Mouse (Mus musculus) induced T-regulatory cell, adult 2 months (primary cell): Measurements from ENCODE around the gene Miga1.

Experiments
- DNase-seq: peaks from one replicate; pipeline ENCODE4 v3.0.0-alpha.2; 2012; ENCODE audit warnings: low read depth

The Miga1 gene

DNA sequence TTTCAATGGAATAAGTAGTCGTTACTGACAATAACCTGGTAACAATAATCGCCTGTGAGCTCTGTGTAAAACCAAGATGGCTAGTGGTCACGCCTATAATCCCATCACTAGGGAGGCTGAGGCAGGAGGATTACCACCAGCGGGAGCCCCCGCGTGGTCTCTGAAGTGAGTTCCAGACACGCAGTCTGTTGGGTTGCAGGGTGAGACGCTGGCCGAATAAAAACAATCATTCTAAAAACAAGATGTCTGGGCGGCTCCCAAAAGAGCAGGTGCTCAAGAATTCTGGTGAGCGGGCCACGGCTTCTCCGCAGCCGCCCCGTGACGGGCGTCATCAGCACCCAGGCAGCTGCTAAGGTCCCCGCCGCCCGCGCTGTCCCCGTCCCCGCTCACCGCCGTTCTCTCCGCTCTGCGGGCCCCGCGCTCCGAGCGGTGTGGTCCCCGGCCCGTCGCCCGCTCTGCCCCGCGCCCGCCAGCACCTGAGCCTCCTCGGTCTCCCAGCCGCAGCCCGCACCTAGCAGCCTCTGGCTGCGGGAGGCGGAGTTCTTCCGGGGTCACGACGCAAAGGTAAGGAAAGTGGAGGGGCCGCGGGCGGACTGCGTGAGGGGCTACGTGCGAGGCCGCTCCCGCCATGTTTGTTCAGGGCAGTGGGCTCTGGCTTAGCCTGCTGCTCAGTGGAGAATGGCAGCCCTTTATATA, at the start of gene Miga1:
TSS of gene Miga1 (minus strand) at position 546 of the 696 bp plus-strand sequence.
- DNase-seq: peak; percentile 70

DNA sequence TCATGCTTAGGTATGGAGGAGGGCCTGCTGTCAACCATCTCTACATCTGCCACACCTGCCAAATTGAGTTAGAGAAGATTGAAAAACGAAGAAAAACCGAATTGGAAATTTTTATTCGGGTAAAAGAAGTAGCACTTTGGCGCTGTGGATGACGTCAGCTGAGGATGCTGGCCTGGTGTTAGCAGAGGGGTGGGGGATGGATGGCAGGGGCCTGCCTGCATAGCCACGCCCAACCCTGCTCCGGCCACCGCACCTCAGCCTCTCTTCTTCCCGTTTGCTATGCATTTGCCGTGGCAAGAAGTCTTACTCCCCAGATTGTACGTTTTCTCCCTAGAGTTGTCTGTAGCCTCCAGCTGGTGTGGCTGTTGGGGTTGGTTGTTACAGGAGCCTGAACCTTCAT, 43.9 kb upstream of the Miga1 start:
- DNase-seq: no peak

DNA sequence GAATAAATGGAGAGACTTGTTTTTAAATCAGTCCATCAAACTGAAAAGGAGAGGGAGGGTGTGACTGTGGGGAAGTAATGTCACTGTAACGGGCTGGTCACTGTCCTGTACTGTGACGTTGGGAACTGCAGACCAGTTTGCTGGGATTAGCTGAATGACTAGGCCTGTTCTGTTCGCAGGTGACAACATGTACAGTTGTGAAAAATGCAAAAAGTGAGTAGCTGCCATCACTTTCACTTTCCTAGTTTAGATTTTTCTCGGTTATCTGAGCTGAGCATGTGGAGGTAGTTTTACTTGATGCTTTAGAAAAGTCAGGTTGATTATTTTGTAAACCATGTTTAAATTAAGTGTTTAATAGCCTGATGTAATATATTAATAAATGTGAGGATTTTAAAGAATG, 35.9 kb upstream of the Miga1 start:
- DNase-seq: no peak

DNA sequence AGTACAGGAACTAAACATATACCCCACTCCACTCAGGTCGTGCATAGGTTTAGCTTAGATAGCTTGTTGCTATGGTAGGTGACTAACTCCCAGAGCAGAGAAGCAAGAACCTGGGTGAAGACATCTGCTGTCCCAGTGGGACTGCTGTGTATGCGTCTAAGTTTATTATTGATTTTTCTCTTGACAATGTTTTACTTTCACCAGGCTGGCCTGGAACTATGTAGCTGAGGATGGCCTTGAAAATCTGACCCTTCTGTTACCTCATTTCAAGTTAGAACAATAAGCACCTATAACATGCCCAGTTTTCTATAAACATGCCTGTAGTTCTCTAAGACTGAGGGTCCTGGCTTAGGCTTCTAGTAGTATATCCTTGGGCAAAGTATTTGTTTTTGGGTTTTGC, 24.0 kb upstream of the Miga1 start:
- no peak for DNase-seq

DNA sequence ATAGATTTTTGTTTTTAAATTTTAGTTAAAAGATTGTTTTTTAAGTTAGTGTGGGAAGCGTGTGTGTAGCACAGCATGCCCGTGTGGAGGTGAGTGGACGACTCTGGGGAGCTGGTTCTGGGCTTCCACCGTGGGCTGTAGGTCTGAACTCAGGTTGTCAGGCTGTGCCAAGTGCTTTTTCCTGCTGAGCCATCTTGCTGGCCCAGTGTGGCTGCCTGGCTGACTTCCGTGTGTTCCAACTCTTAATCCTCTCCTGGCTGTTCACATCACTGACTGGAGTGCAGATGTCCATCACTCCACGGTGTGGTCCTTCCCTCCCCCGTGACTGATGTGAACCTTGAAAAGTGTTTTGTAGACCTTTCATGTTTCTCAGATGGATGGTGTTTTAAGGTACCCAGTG, 18.9 kb upstream of the Miga1 start:
- DNase-seq: no peak

DNA sequence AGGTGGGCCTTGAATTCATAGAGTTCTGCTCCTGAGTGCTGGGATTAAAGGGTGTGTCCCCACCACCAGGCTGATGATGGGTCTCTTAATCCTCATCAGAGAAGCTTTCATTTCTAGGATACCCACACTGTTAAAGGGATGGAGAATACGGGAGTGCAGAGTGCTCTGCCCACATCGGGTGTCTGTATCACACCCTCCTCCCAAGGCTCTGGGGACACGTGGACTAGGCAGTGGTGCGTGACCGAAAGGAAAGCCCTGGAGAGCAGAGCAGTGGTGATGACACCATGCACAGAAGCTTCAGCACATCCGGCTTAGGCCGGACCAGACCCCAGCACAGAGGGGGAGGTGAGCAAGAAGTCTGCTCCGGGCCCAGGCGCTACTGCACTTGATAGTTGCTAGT, 16.5 kb upstream of the Miga1 start:
- no peak for DNase-seq

DNA sequence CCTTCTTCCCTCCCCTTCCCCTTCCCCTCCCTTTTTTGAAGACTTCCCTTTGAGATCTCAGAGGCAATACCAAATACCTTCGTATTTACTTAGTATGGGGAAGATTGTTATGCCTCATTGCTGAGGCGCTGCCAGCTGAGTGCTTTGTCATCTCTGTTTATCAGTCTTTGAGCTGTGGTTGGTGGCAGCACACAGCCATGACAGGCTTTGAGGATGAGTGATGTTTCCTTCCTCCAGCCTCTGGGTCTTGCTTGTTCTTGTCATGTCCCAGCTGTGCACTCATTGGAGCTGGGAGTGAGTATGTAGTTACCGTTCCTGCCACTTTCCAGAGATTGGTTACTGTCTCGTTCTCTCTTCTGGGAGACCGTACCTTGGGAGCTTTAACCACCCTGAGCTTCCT, 15.2 kb upstream of the Miga1 start:
- no peak for DNase-seq

DNA sequence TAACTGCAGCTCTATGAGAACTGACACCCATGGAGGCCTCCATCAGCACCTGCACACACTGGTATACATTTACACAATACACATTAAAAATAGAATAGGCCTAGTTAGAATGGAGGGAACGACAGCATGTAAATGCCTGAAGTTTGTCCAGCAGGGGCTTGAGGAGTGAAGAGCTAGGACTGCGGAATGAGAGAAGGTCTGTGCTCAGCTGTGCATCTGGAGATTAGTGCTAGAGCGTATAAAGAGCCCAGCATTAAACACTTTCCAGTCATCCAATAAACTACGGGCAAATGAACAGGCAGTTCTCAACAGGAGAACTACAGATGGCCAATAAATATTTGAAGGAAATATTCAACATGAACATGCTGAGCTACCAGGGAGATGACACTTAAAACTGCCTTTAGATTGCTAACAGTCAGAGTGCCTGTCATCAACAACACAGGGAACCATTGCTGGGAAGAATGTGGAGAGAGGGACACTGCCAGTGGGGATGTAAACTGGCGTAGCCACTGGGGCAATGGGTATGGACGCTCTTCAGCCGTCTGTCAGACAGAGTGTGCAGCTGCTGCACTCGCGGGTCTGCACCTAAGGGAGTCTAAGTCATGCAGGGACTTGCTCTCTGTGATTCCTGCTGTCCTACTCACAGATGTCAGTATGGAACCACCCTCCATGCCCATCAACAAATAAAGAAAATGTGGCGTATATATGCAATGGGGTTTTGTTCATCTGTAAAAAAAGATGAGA, 13.4 kb upstream of the Miga1 start:
- no peak for DNase-seq

DNA sequence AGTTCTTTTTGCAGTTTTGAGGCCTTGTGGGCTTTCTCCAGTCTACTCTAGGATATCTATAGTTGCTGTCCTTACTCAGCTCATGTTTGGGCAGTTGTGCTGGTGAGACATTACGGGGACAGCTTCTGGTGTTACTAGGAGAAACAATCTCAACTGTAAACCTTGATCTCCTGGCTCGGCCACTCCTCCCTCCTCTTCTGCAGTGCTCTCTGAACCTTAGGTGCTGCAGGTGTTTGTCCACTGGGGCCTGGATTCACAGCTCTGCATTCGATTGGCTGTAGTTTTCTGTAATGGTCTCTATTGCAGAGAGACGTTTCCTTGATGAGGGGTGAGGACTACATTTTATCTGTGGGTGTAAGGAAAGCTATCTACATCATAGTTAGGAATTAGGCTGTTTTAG, 12.1 kb upstream of the Miga1 start:
- DNase-seq: no peak

DNA sequence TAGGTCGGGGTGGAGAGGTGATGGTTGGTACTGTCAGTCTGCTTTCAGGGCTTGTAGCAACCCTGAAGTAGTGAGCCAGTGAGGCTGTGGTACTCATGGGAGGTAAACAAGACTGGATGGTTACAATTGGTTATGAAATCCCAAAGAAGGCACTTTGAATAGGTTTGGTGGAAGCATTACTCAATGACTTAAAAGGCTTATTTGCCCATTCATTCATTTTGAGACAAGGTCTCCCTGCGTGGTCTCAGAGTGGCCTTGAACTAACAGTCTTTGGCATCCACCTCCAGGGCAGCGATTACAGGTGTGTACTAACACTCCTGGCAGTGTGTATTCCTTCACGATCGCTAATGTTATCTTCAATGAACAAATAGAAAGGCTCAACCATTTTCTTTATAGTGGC, 10.8 kb upstream of the Miga1 start:
- DNase-seq: no peak

DNA sequence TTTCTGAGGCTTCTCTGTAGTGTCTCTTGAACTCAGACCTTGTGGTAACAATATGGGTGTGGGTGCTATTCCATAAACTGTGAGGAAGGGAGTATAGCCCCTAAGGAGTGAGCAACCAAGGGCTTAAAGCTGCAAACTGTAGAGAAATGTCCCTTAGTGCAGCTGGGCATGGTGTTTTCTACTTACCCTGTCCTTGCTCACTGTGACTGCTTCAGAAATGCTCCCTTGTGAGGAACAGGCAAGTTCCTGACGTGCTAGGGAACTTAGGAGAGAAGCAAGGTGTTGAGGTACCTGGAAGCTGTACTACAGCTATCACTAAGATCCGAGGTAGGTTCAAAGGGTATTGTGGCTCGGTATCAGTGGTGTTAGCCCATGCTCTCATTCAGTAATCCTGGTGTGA, 10.2 kb upstream of the Miga1 start:
- DNase-seq: no peak

DNA sequence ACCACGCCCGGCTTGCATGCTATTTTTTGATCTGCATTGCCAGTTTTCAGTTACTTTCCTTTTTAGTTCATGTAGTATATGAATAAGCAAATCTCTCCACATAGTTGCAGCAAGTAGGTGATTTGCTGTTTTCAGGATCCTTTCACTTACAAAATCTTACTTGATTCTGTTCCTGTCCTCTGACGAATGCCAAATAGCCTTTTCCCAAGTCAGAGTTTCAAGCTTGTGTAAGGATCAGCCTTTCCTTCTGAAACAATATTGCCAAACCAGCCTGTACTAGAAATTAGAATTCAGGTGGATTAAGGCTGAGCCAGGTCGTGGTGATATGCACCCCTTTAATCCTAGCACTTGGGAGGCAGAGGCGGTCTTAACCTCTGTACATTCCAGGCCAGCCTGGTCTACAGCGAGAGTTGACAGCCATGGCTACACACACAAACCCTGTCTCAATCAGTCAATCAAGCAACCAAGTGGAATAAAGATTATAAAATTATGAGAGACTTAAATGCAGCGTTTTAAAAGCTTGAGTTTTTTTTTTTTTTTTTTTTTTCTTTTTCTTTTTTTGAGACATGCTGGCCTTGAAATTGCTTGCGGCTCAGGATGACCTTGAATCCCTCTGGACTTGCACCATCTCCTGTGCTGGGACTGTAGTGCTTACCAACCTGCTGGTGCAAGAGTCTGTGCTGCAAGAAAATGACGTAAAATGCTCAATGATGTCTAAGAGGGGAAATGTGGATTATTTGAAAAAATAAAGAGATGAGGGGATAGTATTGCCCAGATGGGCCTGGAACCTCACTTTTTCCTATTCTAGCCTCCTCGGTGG, 8.0 kb upstream of the Miga1 start:
- DNase-seq: no peak

DNA sequence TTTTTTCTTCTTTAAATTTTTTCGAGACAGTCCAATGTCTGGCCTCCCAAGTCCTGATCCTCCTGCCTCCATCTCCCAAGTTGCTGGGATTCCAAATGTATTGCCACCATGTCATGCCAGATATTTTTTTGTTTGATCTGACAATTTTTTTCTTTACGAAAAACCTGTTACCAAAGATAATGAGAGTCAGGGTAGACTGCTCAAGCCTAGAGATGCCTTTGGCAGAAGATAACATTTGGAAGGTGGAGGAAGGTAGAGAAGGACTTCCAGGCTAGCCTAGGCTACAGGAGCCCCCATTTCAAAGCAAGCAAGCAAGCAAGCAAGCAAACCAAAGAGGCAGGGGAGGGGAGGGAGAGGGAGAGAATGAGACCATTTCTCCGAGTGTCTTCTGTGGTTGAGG, 7.0 kb upstream of the Miga1 start:
- DNase-seq: no peak

DNA sequence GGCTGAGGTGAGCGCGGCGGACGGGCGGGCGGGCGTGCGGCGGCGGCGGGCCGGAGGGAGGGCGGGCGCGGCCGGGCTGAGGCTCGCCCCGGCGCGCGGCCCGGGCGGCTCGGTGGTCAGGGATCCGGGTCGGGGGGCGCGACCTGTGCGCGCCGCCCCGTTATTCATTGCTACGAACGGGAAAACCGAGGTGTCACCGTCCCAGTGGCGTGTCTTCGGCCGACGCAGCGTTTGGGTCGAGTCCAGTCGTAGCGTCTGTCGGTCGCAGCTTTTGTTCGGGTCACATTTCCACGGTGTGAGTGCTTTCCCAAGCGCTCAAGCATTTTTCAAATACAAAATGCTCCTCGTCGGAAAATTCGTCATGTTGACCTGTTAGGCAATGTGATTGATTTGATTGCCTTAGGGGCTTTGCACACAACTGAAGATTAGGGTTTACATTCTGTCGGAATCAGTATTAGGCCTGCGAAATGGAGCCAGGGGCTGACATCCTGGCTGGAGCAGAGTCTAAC, 6.5 kb upstream of the Miga1 start:
- DNase-seq: peak; percentile 51

DNA sequence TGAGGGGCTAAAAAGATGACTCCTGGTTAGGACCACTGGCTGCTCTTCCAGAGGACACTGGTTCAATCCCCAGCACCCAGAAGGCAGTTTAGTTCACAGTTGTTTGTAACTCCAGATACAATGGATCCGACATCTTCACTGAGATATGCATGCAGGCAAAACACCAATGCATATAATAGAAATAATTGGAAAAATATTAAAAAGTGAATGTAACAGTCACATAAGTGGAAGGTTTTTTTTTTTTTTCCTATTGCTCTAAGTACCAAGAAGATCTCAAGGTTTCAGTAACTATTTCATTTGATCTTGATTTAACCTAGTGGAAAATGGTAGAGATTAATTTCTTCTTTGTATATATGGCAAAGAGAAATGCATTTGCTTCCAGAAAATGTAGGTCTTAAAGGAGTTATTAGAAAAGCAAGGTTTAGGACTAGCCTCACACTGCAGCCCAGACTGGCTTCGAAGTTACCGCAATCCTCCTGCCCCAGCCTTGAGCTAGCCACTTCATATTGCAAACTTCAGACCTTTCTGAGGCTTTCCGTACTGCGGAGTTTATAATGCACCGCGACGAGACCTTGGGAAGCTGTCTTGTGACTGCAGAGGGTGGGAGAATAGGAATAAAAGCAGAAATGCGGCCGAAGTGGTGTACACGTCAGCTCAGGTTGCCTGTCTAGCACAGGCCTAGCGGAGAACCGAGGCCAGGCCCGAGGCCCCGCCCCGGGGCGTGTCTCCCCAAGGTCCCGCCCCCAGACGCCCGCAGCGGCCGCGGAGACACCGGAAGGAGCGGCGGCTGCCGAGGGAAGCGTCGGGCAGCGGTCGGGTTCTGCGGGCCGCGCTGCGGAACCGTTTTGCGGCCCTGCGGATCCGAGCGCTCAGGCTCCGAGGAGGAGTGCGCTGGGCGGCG, 5.8 kb upstream of the Miga1 start, which contains the start of gene Usp33:
TSS of gene Usp33 (plus strand) at position 747 of the 901 bp plus-strand sequence.
- peak; percentile 93 for DNase-seq

DNA sequence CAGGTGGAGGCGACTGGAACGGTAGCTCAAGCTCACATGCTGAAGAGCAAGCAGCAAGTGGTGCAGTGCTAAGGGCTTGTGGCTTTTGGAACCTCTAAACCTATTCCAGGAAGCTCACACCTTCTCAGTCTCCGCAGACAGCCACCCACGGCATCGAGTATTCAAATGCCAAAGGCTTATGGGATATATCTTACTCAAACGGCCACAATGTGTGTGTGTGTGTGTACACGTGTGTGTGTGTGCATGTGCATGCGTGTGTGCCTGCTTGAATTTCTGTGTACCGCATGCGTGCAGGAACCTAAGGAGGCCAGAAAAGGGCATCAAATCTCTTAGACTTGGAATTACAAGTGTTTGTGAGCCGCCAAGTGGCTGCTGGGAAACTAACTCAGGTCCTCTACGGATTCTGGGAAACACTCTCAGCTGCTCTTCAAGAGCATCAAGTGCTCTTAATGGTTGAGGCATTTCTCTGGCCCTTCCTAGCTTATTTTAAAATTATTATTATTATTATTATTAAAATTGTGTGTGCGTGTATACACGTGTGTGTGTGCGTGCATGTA, 2.8 kb upstream of the Miga1 start:
- peak; percentile 49 for DNase-seq

DNA sequence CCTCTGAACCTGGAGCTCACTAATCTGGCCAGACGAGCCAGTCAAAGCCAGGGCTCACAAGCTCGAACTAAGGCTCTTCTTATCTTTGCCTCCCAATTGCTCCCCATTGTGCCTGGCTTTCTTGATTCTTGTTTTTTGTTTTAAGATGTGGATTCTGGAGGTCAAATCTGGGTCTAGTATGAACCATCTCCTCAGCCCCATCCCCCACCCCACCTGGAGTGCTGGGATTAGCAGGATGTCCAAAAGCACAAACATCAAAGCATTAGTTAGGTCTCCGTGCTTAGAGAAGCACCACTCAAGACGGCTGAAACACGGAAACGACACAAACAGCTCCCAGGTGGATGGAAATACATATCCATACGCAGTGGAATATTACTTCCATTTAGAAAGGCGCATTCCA, 4.1 kb downstream of the Miga1 start:
- no peak for DNase-seq

DNA sequence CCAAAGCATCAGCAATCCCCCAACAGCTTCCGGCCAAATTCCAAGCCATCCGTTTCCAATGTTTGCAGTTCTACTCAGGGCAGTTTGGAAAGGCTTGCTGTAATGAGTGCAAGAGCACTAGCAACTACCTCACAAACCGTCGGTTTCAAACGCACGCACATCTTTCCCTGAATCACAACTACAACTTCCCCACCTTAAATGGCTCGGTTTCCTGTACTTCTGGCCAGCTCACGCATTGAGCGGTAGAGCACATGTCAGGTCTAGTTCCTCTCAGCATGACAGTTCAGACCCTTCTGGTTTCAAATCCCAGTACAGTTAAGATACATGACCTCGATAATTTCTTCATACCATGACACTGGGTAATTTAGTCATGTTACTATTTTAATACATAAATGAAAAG, 6.6 kb downstream of the Miga1 start:
- DNase-seq: no peak

DNA sequence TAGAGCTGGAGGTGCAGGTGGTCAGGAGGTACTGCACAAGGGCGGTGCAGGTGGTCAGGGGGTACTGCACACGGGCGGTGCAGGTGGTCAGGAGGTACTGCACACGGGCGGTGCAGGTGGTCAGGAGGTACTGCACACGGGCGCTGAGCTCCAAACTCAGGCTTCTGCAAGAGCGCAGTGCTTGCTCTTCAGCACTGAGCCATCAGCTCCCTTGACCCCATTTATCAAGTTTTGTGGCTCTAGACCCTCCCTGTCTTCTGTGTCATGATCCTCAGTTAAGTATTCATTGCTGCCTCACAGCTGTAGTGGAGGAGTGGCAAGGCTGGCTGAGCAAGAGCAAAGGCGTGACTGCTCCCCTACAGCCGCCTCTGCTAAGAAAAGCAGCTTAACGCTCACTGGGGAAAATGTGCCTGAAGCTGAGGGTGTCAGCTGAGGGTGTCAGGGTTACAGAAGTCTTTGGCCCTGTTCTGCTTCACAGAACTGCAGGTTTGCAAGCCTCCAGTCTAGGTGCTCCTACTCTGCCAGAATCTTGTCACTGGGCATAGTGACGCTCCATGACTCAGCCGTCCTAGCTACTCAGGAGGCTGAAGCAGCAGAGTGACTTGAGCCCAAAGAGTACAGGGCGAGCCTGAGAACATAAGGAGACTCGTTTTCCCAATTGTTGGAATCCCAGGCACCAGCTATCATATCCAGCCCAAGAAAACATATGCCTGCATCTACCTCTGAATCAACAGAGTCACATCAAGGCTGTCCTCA, 7.5 kb downstream of the Miga1 start:
- DNase-seq: no peak

DNA sequence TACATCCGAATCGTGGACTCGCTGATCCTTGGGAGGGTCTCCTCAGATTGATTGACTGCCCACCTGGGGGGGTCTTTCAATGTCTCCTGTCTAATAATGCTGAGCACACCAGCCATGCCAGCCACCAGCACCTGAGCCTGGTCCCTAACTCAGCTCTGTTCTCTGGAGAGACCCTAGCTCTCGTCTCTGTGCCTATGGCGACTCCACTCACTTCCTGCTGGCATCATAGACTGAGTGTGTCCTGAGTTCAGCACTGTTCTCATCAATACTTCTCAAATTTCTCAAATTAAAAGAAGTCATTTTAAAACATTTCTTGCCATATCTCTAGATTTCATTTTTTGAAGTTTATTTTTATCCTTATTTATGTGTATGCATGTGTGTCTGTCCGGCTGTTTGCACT, 8.1 kb downstream of the Miga1 start:
- no peak for DNase-seq
